Mouse (Mus musculus) skeletal muscle tissue, adult 2 months (tissue): Measurements from ENCODE around the gene Crtc1.

Source experiments
- DNase-seq: peaks from one replicate; pipeline ENCODE4 v3.0.0-alpha.2; 2012; ENCODE audit warnings: low read depth, low spot score

The Crtc1 gene

GRCm38 (mm10) chr8:70389678-70390077 is 49.7 kb downstream of the Crtc1 start:
- DNase-seq, result no peak

- DNase-seq, result peak; percentile 72
These were observed 56.1 kb downstream of the Crtc1 start for GRCm38 (mm10) chr8:70383287-70383686.

- DNase-seq, result no peak
These were observed 59.3 kb downstream of the Crtc1 start for GRCm38 (mm10) chr8:70380069-70380468.

GRCm38 (mm10) chr8:70377049-70377448 is 62.3 kb downstream of the Crtc1 start:
- DNase-seq, result no peak

GRCm38 (mm10) chr8:70376275-70376741 is 63.1 kb downstream of the Crtc1 start:
- DNase-seq, result no peak

- no peak for DNase-seq
These were observed 64.0 kb downstream of the Crtc1 start for GRCm38 (mm10) chr8:70375212-70375859.

- DNase-seq, result no peak
These were observed 65.0 kb downstream of the Crtc1 start for GRCm38 (mm10) chr8:70374318-70374927.

GRCm38 (mm10) chr8:70373397-70374317 is 65.7 kb downstream of the Crtc1 start, which contains the start of gene Comp:
Gene Comp, plus strand, starts transcription at chr8:70373558.
- DNase-seq, result no peak

- DNase-seq, result no peak
These were observed 67.4 kb downstream of the Crtc1 start for GRCm38 (mm10) chr8:70371951-70372350.

GRCm38 (mm10) chr8:70370476-70370875 is 68.9 kb downstream of the Crtc1 start:
- DNase-seq, result no peak

GRCm38 (mm10) chr8:70366588-70366987 is 72.8 kb downstream of the Crtc1 start:
- no peak for DNase-seq

GRCm38 (mm10) chr8:70364066-70364465 is 75.3 kb downstream of the Crtc1 start:
- DNase-seq, result peak; percentile 60

GRCm38 (mm10) chr8:70361484-70362032 is 77.8 kb downstream of the Crtc1 start:
- peak; percentile 58 for DNase-seq

- no peak for DNase-seq
These were observed 78.6 kb downstream of the Crtc1 start for GRCm38 (mm10) chr8:70360769-70361168.

- DNase-seq, result peak; percentile 84
These were observed 80.0 kb downstream of the Crtc1 start for GRCm38 (mm10) chr8:70359411-70359810.

GRCm38 (mm10) chr8:70356111-70356510 is 83.3 kb downstream of the Crtc1 start:
- DNase-seq, result no peak

- no peak for DNase-seq
These were observed 85.4 kb downstream of the Crtc1 start for GRCm38 (mm10) chr8:70354004-70354403.

- DNase-seq, result peak; percentile 100
These were observed 86.1 kb downstream of the Crtc1 start, which contains the start of gene Upf1 for GRCm38 (mm10) chr8:70353194-70353817. Gene Upf1, minus strand, starts transcription at chr8:70353278.

- DNase-seq, result no peak
These were observed 86.7 kb downstream of the Crtc1 start for GRCm38 (mm10) chr8:70352657-70353151.

GRCm38 (mm10) chr8:70352000-70352384 is 87.4 kb downstream of the Crtc1 start:
- DNase-seq, result no peak
